Mouse (Mus musculus) heart, postnatal 36 days (tissue): ENCODE measurements around the gene Nek2. TPM values are rescaled to one million over a fixed set of nuclear protein-coding genes. Genes with fewer than 3 reads are reported as not detected.

Experiments
- total RNA-seq, 2 experiments: library from RNA; stranded (reverse); gene quantifications; 2 replicates each; pipeline ENCODE4 v1.2.3; 2021

The Nek2 gene
- total RNA-seq, 2 experiments from 2014 or later: 0.53 to 0.70 TPM

Other genes with a start within 250 kb of the Nek2 start
- under 1 TPM; 0.19 to 0.31 TPM for gene Dtl, start 245.9 kb upstream of the Nek2 start, total RNA-seq
- gene Ints7, start 245.8 kb upstream of the Nek2 start, total RNA-seq: 10 to 100 TPM; 10.4 to 11.4 TPM
- gene Lpgat1, start 103.6 kb upstream of the Nek2 start, total RNA-seq: 10 to 100 TPM; 92.8 to 96.5 TPM
- gene Slc30a1, start 85.3 kb downstream of the Nek2 start, total RNA-seq: 10 to 100 TPM; 19.7 to 27.2 TPM
- gene Rd3, start 155.9 kb downstream of the Nek2 start, total RNA-seq: under 1 TPM; 0.16 to 0.53 TPM